Mouse (Mus musculus) small intestine, adult 2 months (tissue): ENCODE results near the gene Rsph1. TPM values are rescaled to one million over a fixed set of nuclear protein-coding genes. Genes with fewer than 3 reads are reported as not detected.

ENCODE experiments used
- H3K27ac ChIP-seq: fragments of 200-500 bp; 2 replicates; pipeline ENCODE4 v1.5.1; 2012; ENCODE audit warnings: low read depth, low read length, control low read depth, inconsistent platforms; ENCODE audit not compliant: insufficient read depth
- H3K27me3 ChIP-seq: fragments of 200-500 bp; 2 replicates; pipeline ENCODE4 v1.6.1; 2012; ENCODE audit warnings: mild to moderate bottlenecking, moderate library complexity, low read length, inconsistent platforms; ENCODE audit not compliant: control insufficient read depth, insufficient read depth
- H3K36me3 ChIP-seq: fragments of 200-500 bp; 2 replicates; pipeline ENCODE4 v1.6.1; 2012; ENCODE audit warnings: mild to moderate bottlenecking, low read length, control low read depth, inconsistent platforms; ENCODE audit not compliant: control insufficient read depth, insufficient read depth
- H3K4me1 ChIP-seq: fragments of 200-500 bp; 2 replicates; pipeline ENCODE4 v1.6.1; 2012; ENCODE audit warnings: low read length, inconsistent platforms, mixed read lengths; ENCODE audit not compliant: control insufficient read depth, insufficient read depth, insufficient read length
- H3K4me3 ChIP-seq: fragments of 200-500 bp; 2 replicates; pipeline ENCODE4 v1.5.1; 2012; ENCODE audit warnings: low read depth, mild to moderate bottlenecking, control low read depth, inconsistent platforms, low read length, moderate library complexity
- CTCF ChIP-seq: fragments of 200-500 bp; IDR thresholded peaks from 2 replicates; pipeline ENCODE4 v1.5.1; 2012; ENCODE audit warnings: low read depth, mild to moderate bottlenecking, control low read depth, inconsistent platforms, low read length, moderate library complexity, mixed read lengths; ENCODE audit not compliant: insufficient replicate concordance, insufficient read length; ENCODE audit errors: extremely low read depth
- POLR2A ChIP-seq: fragments of 200-500 bp; IDR thresholded peaks from 2 replicates; pipeline ENCODE4 v1.6.1; 2012; ENCODE audit warnings: low read depth, mild to moderate bottlenecking, control low read depth, inconsistent platforms, low read length, moderate library complexity
- WGBS: fragments of 180-500 bp; shearing (Covaris S2); methylation state at CpG from one replicate; pipeline ENCODE4 v1.1.7; 2018; 5-methylcytosine and 5-hydroxymethylcytosine counted together
- polyA plus RNA-seq: library from polyadenylated mRNA; depleted of rRNA; stranded (reverse); fragments of >200 nt; gene quantifications from 2 replicates; pipeline ENCODE4 v1.2.3, GENCODE M21; 2012

Rsph1 gene
- polyA plus RNA-seq, 1 experiment, result 0.46 TPM

- TF ChIP-seq CTCF (no peak), POLR2A (no peak)
- peaks cover 20% of the 10 kb centered on the region for H3K36me3 ChIP-seq
- H3K27me3 ChIP-seq, result no peaks in the 10 kb centered on the region
- 35% methylated on average over 3 of the region's 3 CpGs for WGBS
- H3K4me3 ChIP-seq, result no peak overlapping the region
- H3K4me1 ChIP-seq, result peaks cover 25% of the 10 kb centered on the region
- no peak overlapping the region for H3K27ac ChIP-seq
Observed at GRCm38 (mm10) chr17:31300736-31301135, 23.6 kb upstream of the Rsph1 start.

GRCm38 (mm10) chr17:31299981-31300380 lies 22.8 kb upstream of the Rsph1 start:
- Histone ChIP-seq H3K4me3 (no peak overlapping the region), H3K27me3 (no peaks in the 10 kb centered on the region), H3K27ac (no peak overlapping the region), H3K4me1 (peaks cover 22% of the 10 kb centered on the region), H3K36me3 (peaks cover 20% of the 10 kb centered on the region)
- WGBS, result 93% methylated on average over 4 of the region's 4 CpGs
- no peak for TF ChIP-seq CTCF
- TF ChIP-seq POLR2A, result no peak

GRCm38 (mm10) chr17:31298419-31299209 lies 21.4 kb upstream of the Rsph1 start:
- Histone ChIP-seq H3K4me1 (peaks cover 13% of the 10 kb centered on the region; the same call in 1 of the 2 replicates), H3K36me3 (peaks cover 18% of the 10 kb centered on the region), H3K27me3 (no peaks in the 10 kb centered on the region), H3K27ac (no peak overlapping the region), H3K4me3 (no peak overlapping the region)
- WGBS, result 88% methylated on average over 6 of the region's 6 CpGs
- TF ChIP-seq POLR2A (no peak), CTCF (no peak)

- Histone ChIP-seq H3K4me3 (peak overlapping the region; percentile 80), H3K4me1 (peaks cover 13% of the 10 kb centered on the region; the same call in 1 of the 2 replicates), H3K27me3 (no peaks in the 10 kb centered on the region), H3K27ac (peak overlapping the region; percentile 84), H3K36me3 (peaks cover 9% of the 10 kb centered on the region)
- WGBS, result 2% methylated on average over 7 of the region's 7 CpGs
- TF ChIP-seq CTCF (no peak), POLR2A (no peak)
Observed at GRCm38 (mm10) chr17:31297521-31297939, 20.3 kb upstream of the Rsph1 start.

- Histone ChIP-seq H3K27ac (peak overlapping the region; percentile 84), H3K27me3 (no peaks in the 10 kb centered on the region), H3K36me3 (peaks cover 5% of the 10 kb centered on the region), H3K4me3 (peak overlapping the region; percentile 80), H3K4me1 (peaks cover 12% of the 10 kb centered on the region; the same call in 1 of the 2 replicates)
- TF ChIP-seq CTCF (no peak), POLR2A (no peak; the same call in 1 of the 2 replicates)
- WGBS, result 1% methylated on average over 68 of the region's 68 CpGs
Observed at GRCm38 (mm10) chr17:31295892-31296781, 19.0 kb upstream of the Rsph1 start.

- Histone ChIP-seq H3K4me3 (peak overlapping the region; percentile 80), H3K4me1 (peaks cover 12% of the 10 kb centered on the region), H3K36me3 (peaks cover 3% of the 10 kb centered on the region; the same call in 1 of the 2 replicates), H3K27ac (peak overlapping the region; percentile 84), H3K27me3 (no peaks in the 10 kb centered on the region)
- peak; percentile 73 for TF ChIP-seq CTCF
- 0 out of 2 replicates have a peak, but pooled peaks have one; percentile 14 for TF ChIP-seq POLR2A
- whole genome bisulfite sequencing, result 20% methylated on average over 25 of the region's 25 CpGs
Observed at GRCm38 (mm10) chr17:31295215-31295891, 18.2 kb upstream of the Rsph1 start.
